Mouse (Mus musculus): Measurements from ENCODE around the gene Rasal3.

GRCm38 (mm10) chr17:32387986-32388369, 15.4 kb downstream of the Rasal3 start:
- no peak for TF ChIP-seq CTCF (IDR thresholded peaks at IDR 0.05; ENCODE audit: insufficient read depth, low read length)
- no peak for TF ChIP-seq POLR2A (IDR thresholded peaks at IDR 0.05; ENCODE audit: borderline replicate concordance, extremely low read depth, low read depth, low read length)
